In the genomic region with DNA sequence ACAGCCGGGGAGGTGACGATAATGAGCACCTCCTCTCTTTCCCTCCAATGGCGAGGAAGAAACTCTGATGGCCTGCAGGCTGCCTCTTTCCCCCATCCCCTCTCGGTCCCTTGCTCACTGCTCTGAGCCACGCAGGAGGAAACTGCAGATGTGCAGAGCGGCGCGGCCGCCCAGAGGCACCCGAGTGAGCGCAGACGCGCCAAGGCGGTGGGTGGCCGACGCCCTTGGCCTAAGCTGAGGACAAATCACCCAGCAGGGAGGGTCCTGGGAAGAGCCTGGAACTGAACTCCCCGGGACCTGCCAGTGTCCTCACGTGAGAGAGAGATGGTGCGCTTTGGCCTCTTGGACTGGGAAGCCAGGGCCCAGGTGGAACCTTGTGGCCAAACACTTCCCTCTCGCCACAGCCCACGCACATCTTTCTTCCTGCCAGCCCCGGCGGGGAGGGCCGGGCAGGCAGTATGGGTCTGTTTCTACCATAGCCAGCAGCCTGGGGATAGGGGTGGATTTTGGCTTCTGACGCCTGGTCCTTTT, we compare ENCODE assay signal across 8 mouse cellular contexts.
DNase-seq lines count a peak whose midpoint lies in the region; ATAC-seq and TF ChIP-seq lines count a peak whose summit lies in the region.

No protein-coding gene starts in this region.

- H3K4me3 ChIP-seq in intestine, postnatal 0 days (ENCODE audit: low read depth, low read length) = peak overlapping the region; percentile 11; the same call in 1 of the 2 replicates
- peak overlapping the region; percentile 20 for H3K4me3 ChIP-seq in neural tube, embryonic 12.5 days

- WGBS in intestine, postnatal 0 days = 6% methylated on average over 25 of the region's 25 CpGs
- 2% methylated on average over 25 of the region's 25 CpGs for WGBS in neural tube, embryonic 12.5 days

- no peak overlapping the region for H3K27ac ChIP-seq in intestine, postnatal 0 days (ENCODE audit: low read depth, low read length)
- peak overlapping the region; percentile 59; the same call in 1 of the 2 replicates for H3K27ac ChIP-seq in neural tube, embryonic 12.5 days

- no peak overlapping the region for H3K9ac ChIP-seq in intestine, postnatal 0 days (ENCODE audit: low read depth, low read length)
- H3K9ac ChIP-seq in neural tube, embryonic 12.5 days = peak overlapping the region; percentile 51

- no peaks in the 10 kb centered on the region for H3K36me3 ChIP-seq in intestine, postnatal 0 days (ENCODE audit: control insufficient read depth, insufficient read depth)
- H3K36me3 ChIP-seq in neural tube, embryonic 12.5 days = peaks cover 4% of the 10 kb centered on the region; the same call in 1 of the 2 replicates

- H3K4me1 ChIP-seq in intestine, postnatal 0 days (replicated peaks; ENCODE audit: control insufficient read depth, insufficient read depth, low read length) = no peaks in the 10 kb centered on the region
- H3K4me1 ChIP-seq in neural tube, embryonic 12.5 days = peaks cover 55% of the 10 kb centered on the region

- no peaks in the 10 kb centered on the region for H3K9me3 ChIP-seq in intestine, postnatal 0 days (ENCODE audit: control insufficient read depth)
- H3K9me3 ChIP-seq in neural tube, embryonic 12.5 days = no peaks in the 10 kb centered on the region

- no peak for ATAC-seq in intestine, postnatal 0 days
- ATAC-seq in neural tube, embryonic 12.5 days (ENCODE audit: low FRiP score, low read depth) = 0 out of 2 replicates have a peak, but pooled peaks have one; percentile 35
- no peak for ATAC-seq in megakaryocyte progenitor cell, adult 5-6 weeks (replicated peaks; ENCODE audit: poor library complexity)

- H3K27me3 ChIP-seq in intestine, postnatal 0 days (replicated peaks; ENCODE audit: control insufficient read depth, insufficient read depth, low read length) = peaks cover 45% of the 10 kb centered on the region
- peaks cover 13% of the 10 kb centered on the region for H3K27me3 ChIP-seq in neural tube, embryonic 12.5 days (replicated peaks)

- DNase-seq in ovary, postnatal 36 days (ENCODE audit: low spot score) = peak; percentile 20
- no peak for DNase-seq in ovary, adult 18-20 months (ENCODE audit: low spot score)
- peak; percentile 61 for DNase-seq in embryo, embryonic 9.5 days (ENCODE audit: extremely low spot score)
- peak; percentile 56 to 71 for DNase-seq in gastrocnemius, postnatal 4 days (ENCODE audit: low spot score in 2 of 2)
- no peak for DNase-seq in frontal cortex, postnatal 25 days (ENCODE audit: low spot score in 2 of 2)

- no peak for TF ChIP-seq CTCF in intestine, postnatal 0 days (IDR thresholded peaks at IDR 0.05; ENCODE audit: low read depth)

- H3K4me2 ChIP-seq in intestine, postnatal 0 days (replicated peaks; ENCODE audit: low read depth) = peak overlapping the region; percentile 51
- H3K4me2 ChIP-seq in neural tube, embryonic 12.5 days (replicated peaks) = peak overlapping the region; percentile 61

Comparison
In these comparisons a context has a peak if more than half of its experiments do, and no peak if none do; other contexts are left out.
1. DNase-seq: peak in ovary, postnatal 36 days (single experiment), embryo, embryonic 9.5 days (single experiment) and gastrocnemius, postnatal 4 days (2 of 2); none in ovary, adult 18-20 months (single experiment) and frontal cortex, postnatal 25 days (0 of 2).